Mouse (Mus musculus) E14TG2a.4 (cell line): ENCODE data around the gene Des.

ENCODE experiments used
- H3K27me3 ChIP-seq: 2 replicates; pipeline ENCODE4 v1.6.1; 2014; ENCODE audit warnings: low read length, control low read depth; ENCODE audit not compliant: insufficient read depth
- H3K36me3 ChIP-seq: 2 replicates; pipeline ENCODE4 v1.6.1; 2014; ENCODE audit warnings: low read length, control low read depth; ENCODE audit not compliant: insufficient read depth
- H3K4me1 ChIP-seq: replicated peaks from 2 replicates; pipeline ENCODE4 v1.6.1; 2014; ENCODE audit warnings: low read depth, low read length, control low read depth
- H3K4me3 ChIP-seq: replicated peaks from 2 replicates; pipeline ENCODE4 v1.5.1; 2014; ENCODE audit warnings: mild to moderate bottlenecking, low read length
- H3K9me3 ChIP-seq: 2 replicates; pipeline ENCODE4 v1.6.1; 2014; ENCODE audit warnings: low read length, control low read depth
- CTCF ChIP-seq: conservative IDR thresholded peaks from 2 replicates; pipeline ENCODE4 v1.5.1; 2014; ENCODE audit warnings: low read length
- NANOG ChIP-seq: IDR thresholded peaks from 2 replicates; pipeline ENCODE4 v1.6.1; 2014; ENCODE audit warnings: borderline replicate concordance, low read length, mixed read lengths
- POU5F1 ChIP-seq: IDR thresholded peaks from 2 replicates; pipeline ENCODE4 v1.6.1; 2014; ENCODE audit warnings: low read length, borderline replicate concordance

Des gene

GRCm38 (mm10) chr1:75373276-75373675 lies 13.1 kb downstream of the Des start:
- TF ChIP-seq CTCF, result no peak
- no peak for TF ChIP-seq NANOG
- TF ChIP-seq POU5F1, result no peak
- H3K9me3 ChIP-seq, result no peaks in the 10 kb centered on the region
- peaks cover 34% of the 10 kb centered on the region for H3K4me1 ChIP-seq
- peaks cover 59% of the 10 kb centered on the region for H3K27me3 ChIP-seq
- H3K36me3 ChIP-seq, result no peaks in the 10 kb centered on the region
- H3K4me3 ChIP-seq, result no peak overlapping the region

- Histone ChIP-seq H3K36me3 (no peaks in the 10 kb centered on the region), H3K27me3 (peaks cover 61% of the 10 kb centered on the region), H3K4me1 (peaks cover 31% of the 10 kb centered on the region), H3K4me3 (peak within 1 kb of the TSS; percentile 77), H3K9me3 (no peaks in the 10 kb centered on the region)
- TF ChIP-seq POU5F1, result no peak
- no peak for TF ChIP-seq NANOG
- TF ChIP-seq CTCF, result no peak
Observed at GRCm38 (mm10) chr1:75374950-75375936, 15.1 kb downstream of the Des start, which contains the start of gene Speg. Gene Speg (plus strand): TSS chr1:75375297.

DNA sequence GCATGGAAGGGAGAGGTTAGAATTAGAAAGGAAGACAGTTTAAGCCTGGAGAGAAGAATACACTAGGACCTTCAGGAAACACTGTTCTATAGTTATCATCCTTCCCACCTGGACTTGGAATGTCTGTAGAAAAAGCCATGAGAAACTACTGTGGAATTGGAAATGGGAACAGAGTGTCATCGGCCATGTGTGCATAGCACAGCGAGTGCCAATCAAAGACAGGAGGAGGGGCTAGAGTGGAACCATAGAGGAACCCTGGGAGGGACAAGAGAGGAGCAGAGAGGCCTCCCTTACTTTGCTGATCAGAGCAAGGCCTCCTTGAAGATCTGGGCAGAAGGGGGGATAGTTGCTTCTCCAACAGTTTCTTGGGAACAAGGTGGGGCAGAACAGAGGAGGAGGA lies 19.1 kb downstream of the Des start:
- no peak for TF ChIP-seq CTCF
- TF ChIP-seq NANOG, result no peak
- TF ChIP-seq POU5F1, result no peak
- Histone ChIP-seq H3K4me1 (peaks cover 57% of the 10 kb centered on the region), H3K36me3 (no peaks in the 10 kb centered on the region), H3K9me3 (no peaks in the 10 kb centered on the region), H3K4me3 (no peak overlapping the region), H3K27me3 (peaks cover 84% of the 10 kb centered on the region)

GRCm38 (mm10) chr1:75379931-75380330 lies 19.8 kb downstream of the Des start:
- TF ChIP-seq NANOG (no peak), CTCF (no peak), POU5F1 (no peak)
- H3K9me3 ChIP-seq, result no peaks in the 10 kb centered on the region
- no peaks in the 10 kb centered on the region for H3K36me3 ChIP-seq

DNA sequence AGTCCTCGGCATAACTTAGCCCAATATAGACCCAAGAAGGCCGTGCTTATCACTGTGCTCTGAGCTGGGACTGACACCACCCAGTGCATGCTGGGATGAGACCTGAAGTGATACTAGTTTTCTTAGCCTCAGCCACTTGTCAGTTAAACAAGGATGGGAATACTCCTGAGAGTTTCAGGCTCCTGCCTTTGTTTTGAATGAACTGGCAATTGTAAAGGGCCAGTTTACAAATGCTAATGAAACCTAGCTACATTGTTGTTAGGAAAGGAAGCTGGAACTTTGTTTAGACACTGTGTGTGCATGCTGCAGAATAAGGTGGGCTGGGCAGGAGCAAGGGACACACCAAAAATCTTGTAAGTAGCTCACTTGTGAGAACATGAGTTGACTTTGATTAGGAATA lies 20.8 kb downstream of the Des start:
- TF ChIP-seq NANOG, result no peak
- TF ChIP-seq CTCF, result no peak
- no peak for TF ChIP-seq POU5F1
- Histone ChIP-seq H3K9me3 (no peaks in the 10 kb centered on the region), H3K4me3 (peak overlapping the region; percentile 85), H3K36me3 (no peaks in the 10 kb centered on the region), H3K4me1 (peaks cover 53% of the 10 kb centered on the region), H3K27me3 (peaks cover 82% of the 10 kb centered on the region)

More at GRCm38 (mm10) chr1:75379931-75380330, 19.8 kb downstream of the Des start:
- Histone ChIP-seq H3K4me1 (peaks cover 54% of the 10 kb centered on the region), H3K4me3 (no peak overlapping the region), H3K27me3 (peaks cover 84% of the 10 kb centered on the region)

DNA sequence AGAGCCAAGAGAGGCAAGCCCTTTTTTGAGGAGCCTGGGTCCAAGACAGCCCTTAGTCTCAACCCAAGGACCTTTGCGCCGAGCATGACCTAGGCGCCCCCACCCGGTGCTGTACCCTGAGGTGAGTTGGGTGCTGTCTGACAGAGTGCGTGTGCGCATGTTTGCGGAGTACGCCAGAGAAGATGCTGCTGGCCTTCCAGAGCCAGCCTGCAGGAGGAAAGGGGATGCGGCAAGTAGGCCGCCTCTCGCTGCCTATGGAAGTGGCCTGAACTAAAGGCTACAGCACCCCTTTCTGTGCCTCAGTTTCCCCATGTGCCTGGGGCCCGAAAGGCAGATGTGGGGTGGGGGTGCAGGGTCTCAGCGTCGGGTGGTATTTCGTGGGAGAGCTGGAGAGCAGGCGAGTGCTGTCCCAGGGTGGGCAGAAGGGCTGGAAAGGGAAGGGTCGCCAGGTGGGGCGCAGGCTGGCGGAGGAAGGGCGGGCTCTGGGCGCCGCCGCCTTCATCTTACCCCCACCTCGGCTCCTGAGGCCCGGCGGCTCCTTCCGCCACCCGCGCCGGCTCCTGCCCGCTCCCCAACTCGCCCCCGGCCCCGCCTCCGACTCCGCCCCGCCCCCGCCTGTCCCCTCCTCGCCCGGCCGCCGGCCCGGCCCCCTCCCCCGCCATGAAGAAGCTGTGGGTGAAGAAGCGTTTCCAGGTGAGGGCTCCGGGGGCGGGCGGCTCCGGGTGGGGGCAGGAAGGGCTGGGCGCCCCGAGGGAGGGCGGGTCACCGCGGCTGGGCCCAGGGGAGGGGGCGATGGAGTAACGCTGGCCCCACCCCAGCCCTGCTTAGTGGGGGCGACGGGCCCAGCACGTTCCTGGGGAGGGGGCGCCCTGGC lies 21.6 kb downstream of the Des start:
- no peaks in the 10 kb centered on the region for H3K36me3 ChIP-seq
- H3K4me1 ChIP-seq, result peaks cover 60% of the 10 kb centered on the region
- TF ChIP-seq NANOG (no peak), POU5F1 (no peak), CTCF (no peak; the same call in 1 of the 2 replicates)
- H3K27me3 ChIP-seq, result peaks cover 82% of the 10 kb centered on the region
- no peaks in the 10 kb centered on the region for H3K9me3 ChIP-seq
- H3K4me3 ChIP-seq, result peak overlapping the region; percentile 85

- Histone ChIP-seq H3K4me1 (peaks cover 65% of the 10 kb centered on the region), H3K4me3 (peak overlapping the region; percentile 85), H3K9me3 (no peaks in the 10 kb centered on the region), H3K27me3 (peaks cover 83% of the 10 kb centered on the region), H3K36me3 (no peaks in the 10 kb centered on the region)
- TF ChIP-seq POU5F1 (no peak; the same call in 1 of the 2 replicates), NANOG (no peak), CTCF (no peak)
Observed at GRCm38 (mm10) chr1:75382356-75383071, 22.4 kb downstream of the Des start.

DNA sequence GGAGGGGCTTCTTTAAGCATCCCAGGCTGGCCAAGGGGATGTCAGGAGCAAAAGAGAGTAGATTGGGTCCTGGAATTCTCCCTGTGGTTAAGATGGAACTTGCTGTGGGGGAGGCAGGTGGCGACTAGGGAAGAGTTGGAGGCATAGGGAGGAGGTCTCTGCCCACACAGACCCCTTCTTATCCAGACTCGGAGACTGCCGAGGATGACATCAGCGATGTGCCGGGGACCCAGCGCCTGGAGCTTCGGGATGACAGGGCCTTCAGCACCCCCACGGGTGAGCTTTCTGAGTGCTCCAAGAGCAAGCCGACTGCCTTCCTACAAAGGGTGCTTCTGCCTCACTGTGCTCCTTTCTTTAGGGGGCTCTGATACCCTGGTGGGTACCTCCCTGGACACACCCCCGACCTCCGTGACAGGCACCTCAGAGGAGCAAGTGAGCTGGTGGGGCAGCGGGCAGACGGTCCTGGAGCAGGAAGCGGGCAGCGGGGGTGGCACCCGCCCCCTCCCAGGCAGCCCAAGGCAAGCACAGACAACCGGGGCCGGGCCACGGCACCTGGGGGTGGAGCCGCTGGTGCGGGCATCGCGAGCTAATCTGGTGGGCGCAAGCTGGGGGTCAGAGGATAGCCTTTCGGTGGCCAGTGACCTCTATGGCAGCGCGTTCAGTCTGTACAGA lies 24.5 kb downstream of the Des start:
- no peaks in the 10 kb centered on the region for H3K9me3 ChIP-seq
- H3K27me3 ChIP-seq, result peaks cover 84% of the 10 kb centered on the region
- H3K36me3 ChIP-seq, result no peaks in the 10 kb centered on the region
- TF ChIP-seq CTCF (no peak), POU5F1 (no peak), NANOG (no peak)
- peak overlapping the region; percentile 41 for H3K4me3 ChIP-seq
- peaks cover 77% of the 10 kb centered on the region for H3K4me1 ChIP-seq
